Mouse (Mus musculus): Measurements from ENCODE around the gene Megf11. TPM values are rescaled to one million over a fixed set of nuclear protein-coding genes. Genes with fewer than 3 reads are reported as not detected.
"Not testable (repeated sequence)": the region's sequence is repeated elsewhere in the genome, so short reads cannot be mapped to it uniquely, and the experiment has no call there.

Gene Megf11
- total RNA-seq, 4 experiments from 2014 or later, result 9.4 to 11.4 (median 11.1) TPM

DNA sequence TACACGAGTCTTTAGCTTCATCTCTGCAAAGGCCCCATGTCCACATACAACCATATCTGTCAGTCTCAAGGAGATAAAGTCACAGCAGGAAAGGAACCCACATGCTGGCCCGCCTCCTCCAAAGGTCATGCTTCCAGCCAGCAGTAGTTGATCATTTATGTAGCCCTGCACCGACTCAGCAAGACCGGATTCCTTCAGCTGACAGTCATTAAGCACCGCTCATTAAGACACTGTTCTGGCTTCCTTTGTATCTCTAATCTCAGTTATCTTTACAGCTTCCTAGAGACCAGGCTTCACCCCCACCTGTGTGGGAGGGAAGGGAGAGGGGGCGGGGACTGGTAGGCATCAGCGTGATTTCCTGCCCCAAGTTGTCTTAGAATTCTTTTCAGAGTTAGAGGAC, 258.7 kb downstream of the Megf11 start:
- no peak for DNase-seq (ENCODE audit: low spot score in 2 of 2)

DNA sequence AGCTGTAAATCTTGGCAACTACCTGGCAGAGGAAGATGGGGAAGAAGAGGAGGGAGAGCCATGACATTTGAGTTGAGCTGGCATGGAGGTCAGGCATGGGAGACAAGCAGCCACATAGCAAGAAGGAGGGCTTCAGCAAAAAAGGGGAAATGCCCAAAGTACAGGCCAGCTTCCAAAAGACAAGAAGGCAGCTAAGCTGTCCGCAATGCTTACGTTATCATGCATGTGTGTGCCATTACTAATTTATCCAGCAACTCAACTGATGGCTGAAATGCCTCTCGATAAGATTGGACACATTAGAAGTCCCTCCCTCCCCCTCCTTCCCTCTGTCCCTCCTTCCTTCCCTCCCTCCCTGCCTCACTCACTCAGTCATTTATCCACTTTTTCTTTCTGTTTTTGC, 260.0 kb downstream of the Megf11 start:
- no peak for DNase-seq (ENCODE audit: low spot score in 2 of 2)

- DNase-seq (ENCODE audit: low spot score in 2 of 2), result no peak
Observed at GRCm38 (mm10) chr9:64649393-64649792, 264.0 kb downstream of the Megf11 start.

- no peak for DNase-seq (ENCODE audit: low spot score in 2 of 2)
Observed at GRCm38 (mm10) chr9:64649892-64650291, 264.5 kb downstream of the Megf11 start.

DNA sequence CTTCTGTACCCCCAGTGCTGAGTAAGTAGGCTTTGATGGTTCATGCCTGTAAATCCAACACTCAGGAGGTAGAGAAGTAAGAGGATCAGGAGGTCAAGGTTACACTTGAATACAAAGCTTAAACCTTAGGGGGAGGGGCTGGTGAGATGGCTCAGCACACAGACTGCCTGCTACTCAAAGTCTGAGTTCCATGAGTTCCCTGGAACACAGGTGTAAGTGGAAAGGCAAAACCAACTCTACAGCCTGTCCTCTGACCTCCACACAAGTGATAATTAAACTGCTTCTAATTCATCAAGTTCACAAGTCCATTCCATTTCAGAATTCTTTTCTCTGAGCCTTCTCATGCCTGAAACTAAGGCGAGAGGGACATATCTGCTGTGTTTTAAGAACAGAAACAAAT, 265.8 kb downstream of the Megf11 start:
- DNase-seq (ENCODE audit: low spot score in 2 of 2), result no peak

GRCm38 (mm10) chr9:64651689-64652088, 266.3 kb downstream of the Megf11 start:
- DNase-seq (ENCODE audit: low spot score in 2 of 2), result no peak

- no peak for DNase-seq (ENCODE audit: low spot score in 2 of 2)
Observed at GRCm38 (mm10) chr9:64652138-64652537, 266.7 kb downstream of the Megf11 start.

- DNase-seq (ENCODE audit: low spot score in 2 of 2), result no peak
Observed at GRCm38 (mm10) chr9:64652841-64653361, 267.5 kb downstream of the Megf11 start.

DNA sequence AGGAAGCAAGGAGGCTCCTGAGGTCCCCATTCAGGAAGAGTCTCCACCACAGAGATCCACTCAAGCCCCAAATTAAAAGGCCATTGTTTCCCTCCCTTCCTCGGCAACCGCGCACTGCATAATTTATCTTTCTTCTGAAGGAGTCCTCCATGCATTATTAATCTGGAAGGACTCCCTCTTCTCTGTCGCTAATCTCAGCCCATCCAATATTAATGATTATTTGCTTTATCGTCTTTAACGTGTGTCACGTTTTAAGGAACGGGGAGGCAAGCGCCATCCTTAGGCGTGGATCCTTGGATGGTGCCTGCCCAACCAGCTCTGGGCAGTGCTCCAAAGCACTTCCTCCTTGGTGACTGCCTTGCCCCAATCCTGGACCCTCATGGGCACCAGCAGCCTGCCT, 269.3 kb downstream of the Megf11 start:
- no peak for DNase-seq (ENCODE audit: low spot score in 2 of 2)

- DNase-seq (ENCODE audit: low spot score in 2 of 2), result no peak
Observed at GRCm38 (mm10) chr9:64656613-64657012, 271.2 kb downstream of the Megf11 start.

DNA sequence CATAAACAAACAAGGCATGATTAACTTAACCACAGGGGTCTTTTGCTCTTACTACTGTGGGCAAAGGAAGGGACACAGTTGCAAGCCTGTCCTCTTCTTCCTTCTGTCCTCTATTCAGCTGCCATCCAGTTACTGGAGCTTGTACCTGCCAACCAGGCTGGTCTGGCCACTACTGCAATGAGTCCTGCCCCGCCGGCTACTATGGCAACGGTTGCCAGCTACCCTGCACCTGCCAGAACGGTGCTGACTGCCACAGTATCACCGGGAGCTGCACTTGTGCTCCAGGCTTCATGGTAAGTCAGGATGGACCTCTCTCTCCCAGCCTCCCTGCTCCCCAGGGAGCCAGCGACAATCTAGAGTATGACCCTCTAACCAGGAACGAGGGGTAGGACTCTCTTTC, 274.8 kb downstream of the Megf11 start:
- no peak for DNase-seq (ENCODE audit: low spot score in 2 of 2)

- DNase-seq (ENCODE audit: low spot score in 2 of 2), result no peak
Observed at GRCm38 (mm10) chr9:64664612-64665011, 279.2 kb downstream of the Megf11 start.

- no peak for DNase-seq (ENCODE audit: low spot score in 2 of 2)
Observed at GRCm38 (mm10) chr9:64666549-64666948, 281.1 kb downstream of the Megf11 start.

DNA sequence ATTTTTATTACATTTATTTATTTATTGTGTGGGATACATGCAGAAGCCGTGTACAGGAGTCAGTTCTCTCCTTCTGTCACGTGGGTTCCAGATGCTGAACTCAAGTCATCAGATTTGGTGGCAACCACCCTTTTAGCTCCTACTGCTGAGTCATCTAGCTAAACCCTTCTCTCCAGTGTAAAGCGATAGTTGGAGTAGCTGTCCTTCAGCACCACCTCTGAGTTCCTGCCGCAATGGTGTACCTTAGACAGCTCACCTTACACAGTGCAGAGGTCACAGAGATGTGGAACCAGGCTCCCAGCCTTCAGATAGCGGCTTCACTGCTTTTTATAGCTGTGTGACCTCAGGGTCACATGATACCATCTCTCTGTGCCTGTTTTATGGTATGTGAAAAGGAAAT, 282.1 kb downstream of the Megf11 start:
- no peak for DNase-seq (ENCODE audit: low spot score in 2 of 2)

- no peak for DNase-seq (ENCODE audit: low spot score in 2 of 2)
Observed at GRCm38 (mm10) chr9:64668001-64668400, 282.6 kb downstream of the Megf11 start.

- not testable (repeated sequence) for DNase-seq (ENCODE audit: low spot score in 2 of 2)
Observed at GRCm38 (mm10) chr9:64671341-64672319, 286.2 kb downstream of the Megf11 start.

DNA sequence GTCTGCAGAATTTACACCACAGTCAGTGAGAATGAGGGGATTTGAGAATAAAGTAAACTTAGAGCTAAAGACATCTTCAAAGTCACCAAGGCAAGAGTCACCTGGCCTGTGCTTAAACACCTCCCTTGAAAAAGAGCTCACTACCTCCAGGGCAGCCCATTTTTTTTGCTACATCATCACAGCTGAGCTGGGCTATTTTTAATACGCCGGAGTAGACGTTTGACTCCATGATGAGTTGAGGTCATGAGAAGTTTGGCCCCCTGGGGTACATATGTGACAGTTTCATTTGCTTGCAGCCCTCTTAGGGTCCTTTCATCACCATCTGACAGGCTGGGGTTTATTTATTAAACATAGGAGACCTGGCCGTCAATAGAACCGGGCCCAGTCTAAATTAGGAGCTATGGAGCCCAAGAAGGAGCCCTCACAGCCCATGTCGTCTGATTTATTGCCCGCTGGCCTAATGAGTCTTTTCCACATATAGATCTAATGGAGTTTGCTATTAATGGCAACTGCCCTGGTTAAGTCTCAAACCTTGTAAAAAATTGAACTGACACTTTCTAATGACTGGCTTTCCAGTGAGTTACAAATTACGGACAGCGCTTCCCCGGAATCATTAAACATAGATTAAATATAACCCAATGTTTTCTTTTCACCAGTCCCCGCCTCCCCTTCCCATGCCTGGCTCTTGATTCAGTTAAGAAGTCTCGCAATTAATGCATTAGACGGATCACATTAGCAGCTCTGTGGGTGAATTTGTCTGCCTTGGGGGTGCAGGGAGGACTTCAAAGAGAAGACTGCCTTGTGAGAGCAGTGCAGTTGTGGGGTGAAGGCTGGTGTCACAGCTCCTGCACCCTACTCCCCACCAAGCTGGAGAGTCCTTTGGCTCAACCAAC, 301.9 kb downstream of the Megf11 start:
- DNase-seq (ENCODE audit: low spot score in 2 of 2), result no peak

GRCm38 (mm10) chr9:64688015-64688394, 302.6 kb downstream of the Megf11 start:
- DNase-seq (ENCODE audit: low spot score in 2 of 2), result no peak

GRCm38 (mm10) chr9:64690771-64691170, 305.3 kb downstream of the Megf11 start:
- DNase-seq (ENCODE audit: low spot score in 2 of 2), result no peak

GRCm38 (mm10) chr9:64691176-64691575, 305.8 kb downstream of the Megf11 start:
- no peak for DNase-seq (ENCODE audit: low spot score in 2 of 2)

- DNase-seq (ENCODE audit: low spot score in 2 of 2), result no peak
Observed at GRCm38 (mm10) chr9:64693094-64693493, 307.7 kb downstream of the Megf11 start.

DNA sequence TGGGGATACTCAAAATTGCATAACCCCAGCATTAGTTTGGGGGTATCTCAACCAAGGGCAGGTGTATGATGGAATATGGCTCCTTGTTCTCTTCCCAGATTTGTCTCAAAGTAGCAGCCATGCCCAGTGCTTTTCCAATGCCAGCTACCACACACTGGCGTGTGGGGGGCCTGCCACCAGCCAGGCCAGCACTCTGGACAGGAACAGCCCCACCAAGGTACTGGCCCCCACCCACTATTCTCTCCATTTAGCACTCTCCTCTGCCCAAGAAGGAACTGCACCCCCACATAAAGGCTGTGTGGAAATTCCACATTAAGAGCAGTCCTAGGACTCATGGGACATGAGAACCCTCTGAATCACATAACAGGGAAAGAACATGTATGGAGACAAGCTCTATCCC, 309.8 kb downstream of the Megf11 start:
- no peak for DNase-seq (ENCODE audit: low spot score in 2 of 2)
